Mouse (Mus musculus): ENCODE results near the gene Ppp3ca. TPM values are rescaled to one million over a fixed set of nuclear protein-coding genes. Genes with fewer than 3 reads are reported as not detected.

The Ppp3ca gene
- polyA plus RNA-seq, 2 experiments, result 3.9 to 7.4 TPM

GRCm38 (mm10) chr3:136945550-136945949 is 275.6 kb downstream of the Ppp3ca start:
- Histone ChIP-seq H3K9me3 (ENCODE audit: control insufficient read depth, low read length) (no peaks in the 10 kb centered on the region), H3K4me1 (replicated peaks; ENCODE audit: control insufficient read depth in 2 of 2, insufficient read depth in 2 of 2, low read length in 1 of 2) (0 out of 4 replicates have a peak, but pooled peaks cover 0 to 3% of the 10 kb centered on the region in 2 experiments), H3K4me2 (ENCODE audit: low read depth) (no peak overlapping the region), H3K27me3 (ENCODE audit: control insufficient read depth, insufficient read depth, low read length) (no peaks in the 10 kb centered on the region), H3K9ac (replicated peaks) (no peak overlapping the region), H3K27ac (no peak overlapping the region), H3K36me3 (replicated peaks; ENCODE audit: control insufficient read depth, insufficient read depth, low read depth) (no peaks in the 10 kb centered on the region), H3K4me3 (ENCODE audit: insufficient read depth in 1 of 2, low read depth in 2 of 2, low read length in 2 of 2) (no peak overlapping the region)
- TF ChIP-seq CTCF (IDR thresholded peaks at IDR 0.05; ENCODE audit: low read depth), result no peak
- no peak for TF ChIP-seq EP300 (IDR thresholded peaks at IDR 0.05; ENCODE audit: low read depth)
- 68% methylated on average over 4 of the region's 4 CpGs for WGBS (ENCODE audit: insufficient replicate concordance)
- DNase-seq (ENCODE audit: low read depth in 3 of 3, low spot score in 3 of 3), result no peak
- no peak for ATAC-seq (ENCODE audit: insufficient read depth)

GRCm38 (mm10) chr3:136946662-136947061 is 276.7 kb downstream of the Ppp3ca start:
- TF ChIP-seq CTCF (IDR thresholded peaks at IDR 0.05; ENCODE audit: low read depth) (no peak), EP300 (IDR thresholded peaks at IDR 0.05; ENCODE audit: low read depth) (no peak)
- H3K4me1 ChIP-seq (replicated peaks; ENCODE audit: control insufficient read depth in 2 of 2, insufficient read depth in 2 of 2, low read length in 1 of 2), result no peaks in the 10 kb centered on the region
- H3K4me2 ChIP-seq (ENCODE audit: low read depth), result no peak overlapping the region
- no peak overlapping the region for H3K9ac ChIP-seq (replicated peaks)
- H3K27me3 ChIP-seq (ENCODE audit: control insufficient read depth, insufficient read depth, low read length), result no peaks in the 10 kb centered on the region
- no peak for DNase-seq (ENCODE audit: low read depth in 3 of 3, low spot score in 3 of 3)
- no peaks in the 10 kb centered on the region for H3K36me3 ChIP-seq (replicated peaks; ENCODE audit: control insufficient read depth, insufficient read depth, low read depth)
- no peak overlapping the region for H3K27ac ChIP-seq
- no peak for ATAC-seq (ENCODE audit: insufficient read depth)
- no peaks in the 10 kb centered on the region for H3K9me3 ChIP-seq (ENCODE audit: control insufficient read depth, low read length)
- no peak overlapping the region for H3K4me3 ChIP-seq (ENCODE audit: insufficient read depth in 1 of 2, low read depth in 2 of 2, low read length in 2 of 2)
- WGBS (ENCODE audit: insufficient replicate concordance), result 82% methylated on average over 2 of the region's 2 CpGs

- Histone ChIP-seq H3K9me3 (ENCODE audit: control insufficient read depth, low read length) (no peaks in the 10 kb centered on the region), H3K36me3 (replicated peaks; ENCODE audit: control insufficient read depth, insufficient read depth, low read depth) (no peaks in the 10 kb centered on the region), H3K4me2 (ENCODE audit: low read depth) (no peak overlapping the region), H3K27ac (no peak overlapping the region), H3K4me1 (replicated peaks; ENCODE audit: control insufficient read depth in 2 of 2, insufficient read depth in 2 of 2, low read length in 1 of 2) (no peaks in the 10 kb centered on the region), H3K27me3 (ENCODE audit: control insufficient read depth, insufficient read depth, low read length) (no peaks in the 10 kb centered on the region), H3K4me3 (ENCODE audit: insufficient read depth in 1 of 2, low read depth in 2 of 2, low read length in 2 of 2) (no peak overlapping the region), H3K9ac (replicated peaks) (no peak overlapping the region)
- ATAC-seq (ENCODE audit: insufficient read depth) (no peak), DNase-seq (ENCODE audit: low read depth in 3 of 3, low spot score in 3 of 3) (no peak)
- no peak for TF ChIP-seq CTCF (IDR thresholded peaks at IDR 0.05; ENCODE audit: low read depth)
- no peak for TF ChIP-seq EP300 (IDR thresholded peaks at IDR 0.05; ENCODE audit: low read depth)
- 66% methylated on average over 4 of the region's 4 CpGs for WGBS (ENCODE audit: insufficient replicate concordance)
Observed at GRCm38 (mm10) chr3:136948142-136948541, 278.2 kb downstream of the Ppp3ca start.

GRCm38 (mm10) chr3:136951792-136952191 is 281.9 kb downstream of the Ppp3ca start:
- Histone ChIP-seq H3K4me1 (replicated peaks; ENCODE audit: control insufficient read depth in 2 of 2, insufficient read depth in 2 of 2, low read length in 1 of 2) (no peaks in the 10 kb centered on the region), H3K9me3 (ENCODE audit: control insufficient read depth, low read length) (no peaks in the 10 kb centered on the region), H3K27me3 (ENCODE audit: control insufficient read depth, insufficient read depth, low read length) (no peaks in the 10 kb centered on the region), H3K9ac (replicated peaks) (no peak overlapping the region), H3K4me3 (ENCODE audit: insufficient read depth in 1 of 2, low read depth in 2 of 2, low read length in 2 of 2) (no peak overlapping the region), H3K36me3 (replicated peaks; ENCODE audit: control insufficient read depth, insufficient read depth, low read depth) (no peaks in the 10 kb centered on the region), H3K4me2 (ENCODE audit: low read depth) (no peak overlapping the region), H3K27ac (no peak overlapping the region)
- DNase-seq (ENCODE audit: low read depth in 3 of 3, low spot score in 3 of 3) (no peak), ATAC-seq (ENCODE audit: insufficient read depth) (no peak)
- TF ChIP-seq EP300 (IDR thresholded peaks at IDR 0.05; ENCODE audit: low read depth) (no peak), CTCF (IDR thresholded peaks at IDR 0.05; ENCODE audit: low read depth) (no peak)
- 53% methylated on average over 1 of the region's 1 CpGs for WGBS (ENCODE audit: insufficient replicate concordance)

- DNase-seq (ENCODE audit: low read depth in 3 of 3, low spot score in 3 of 3), result no peak
- no peak for TF ChIP-seq CTCF (IDR thresholded peaks at IDR 0.05; ENCODE audit: low read depth)
- no peak for TF ChIP-seq EP300 (IDR thresholded peaks at IDR 0.05; ENCODE audit: low read depth)
- Histone ChIP-seq H3K9me3 (ENCODE audit: control insufficient read depth, low read length) (no peaks in the 10 kb centered on the region), H3K9ac (replicated peaks) (no peak overlapping the region), H3K4me1 (replicated peaks; ENCODE audit: control insufficient read depth in 2 of 2, insufficient read depth in 2 of 2, low read length in 1 of 2) (no peaks in the 10 kb centered on the region), H3K27me3 (ENCODE audit: control insufficient read depth, insufficient read depth, low read length) (no peaks in the 10 kb centered on the region), H3K27ac (no peak overlapping the region), H3K4me3 (ENCODE audit: insufficient read depth in 1 of 2, low read depth in 2 of 2, low read length in 2 of 2) (no peak overlapping the region), H3K4me2 (ENCODE audit: low read depth) (no peak overlapping the region), H3K36me3 (replicated peaks; ENCODE audit: control insufficient read depth, insufficient read depth, low read depth) (no peaks in the 10 kb centered on the region)
- WGBS (ENCODE audit: insufficient replicate concordance), result 78% methylated on average over 1 of the region's 1 CpGs
- no peak for ATAC-seq (ENCODE audit: insufficient read depth)
Observed at GRCm38 (mm10) chr3:136952822-136953221, 282.9 kb downstream of the Ppp3ca start.

All from liver, embryonic 14.5 days (tissue).